Mouse (Mus musculus) CH12.LX (cell line): ENCODE measurements around the gene St6gal1.

Experiments
- CTCF ChIP-seq, 2 experiments: IDR thresholded peaks in 1 of 2; conservative IDR thresholded peaks in 1 of 2; 2 replicates each; pipeline ENCODE4 v1.5.1; 2011 to 2012; ENCODE audit warnings: low read depth in 2 of 2, low read length in 2 of 2, improper control_type of control experiment in 1 of 2, inconsistent platforms in 1 of 2, mild to moderate bottlenecking in 1 of 2, moderate library complexity in 1 of 2
- EP300 ChIP-seq: IDR thresholded peaks from 2 replicates; pipeline ENCODE4 v1.6.1; 2011; ENCODE audit warnings: low read length, improper control_type of control experiment
- GABPA ChIP-seq: IDR thresholded peaks from 2 replicates; pipeline ENCODE4 v1.6.1; 2012; ENCODE audit warnings: low read depth, low read length, improper control_type of control experiment, inconsistent platforms; ENCODE audit not compliant: insufficient replicate concordance
- MAX ChIP-seq: IDR thresholded peaks from 2 replicates; pipeline ENCODE4 v1.6.1; 2011; ENCODE audit warnings: low read length, improper control_type of control experiment
- MAZ ChIP-seq: IDR thresholded peaks from 2 replicates; pipeline ENCODE4 v1.6.1; 2012; ENCODE audit warnings: low read depth, mild to moderate bottlenecking, inconsistent platforms, low read length, improper control_type of control experiment, moderate library complexity
- POLR2A ChIP-seq: IDR thresholded peaks from 2 replicates; pipeline ENCODE4 v1.6.1; 2011; ENCODE audit warnings: low read depth, mild to moderate bottlenecking, improper control_type of control experiment, low read length
- RAD21 ChIP-seq: IDR thresholded peaks from 2 replicates; pipeline ENCODE4 v1.6.1; 2011; ENCODE audit warnings: low read depth, mild to moderate bottlenecking, low read length, improper control_type of control experiment, moderate library complexity
- RCOR1 ChIP-seq: conservative IDR thresholded peaks from 2 replicates; pipeline ENCODE4 v1.6.1; 2012; ENCODE audit warnings: low read depth, mild to moderate bottlenecking, inconsistent platforms, low read length, improper control_type of control experiment
- TBP ChIP-seq: conservative IDR thresholded peaks from 2 replicates; pipeline ENCODE4 v1.6.1; 2011; ENCODE audit warnings: low read depth, low read length, improper control_type of control experiment
- ZMIZ1 ChIP-seq: IDR thresholded peaks from 2 replicates; pipeline ENCODE4 v1.6.1; 2012; ENCODE audit warnings: low read depth, mild to moderate bottlenecking, inconsistent platforms, low read length, improper control_type of control experiment

DNA sequence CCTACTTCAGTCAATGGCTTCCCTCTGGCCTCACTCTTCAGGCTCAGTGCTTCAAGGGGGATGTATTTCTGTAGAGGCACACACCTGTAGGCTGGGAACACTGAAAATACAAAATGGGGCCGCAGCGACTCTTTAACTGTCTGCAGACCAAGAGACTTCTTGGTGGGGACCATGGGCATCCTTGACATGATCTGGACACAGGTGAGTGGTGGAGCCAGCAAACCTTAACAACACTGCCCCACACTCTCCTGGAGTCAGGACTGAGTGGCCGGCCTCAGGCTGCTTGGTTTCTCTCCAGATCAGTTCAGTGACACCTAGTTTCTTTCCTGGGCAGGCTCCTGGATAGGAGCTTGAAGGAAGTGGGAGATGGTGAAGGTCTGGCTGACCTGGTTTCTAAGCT, 74.4 kb downstream of the St6gal1 start:
- TF ChIP-seq EP300 (no peak), CTCF (conservative IDR thresholded peaks at IDR 0.05 in 1 of 2, IDR thresholded peaks at IDR 0.05 in 1 of 2; ENCODE audit: low read depth in 2 of 2, low read length in 2 of 2) (no peak), RCOR1 (no peak), TBP (no peak), MAX (no peak), MAZ (no peak), POLR2A (no peak), ZMIZ1 (no peak), RAD21 (no peak), GABPA (no peak)
